Mouse (Mus musculus) testis, adult 2 months (tissue): ENCODE data around the gene Lyzl6.

Source experiments
- CTCF ChIP-seq: fragments of 200-500 bp; IDR thresholded peaks from 2 replicates; pipeline ENCODE4 v1.5.1; 2012; ENCODE audit warnings: low read depth, mild to moderate bottlenecking, inconsistent platforms, low read length, moderate library complexity; ENCODE audit not compliant: control insufficient read depth, insufficient read depth, insufficient replicate concordance
- POLR2A ChIP-seq: fragments of 200-500 bp; IDR thresholded peaks from 2 replicates; pipeline ENCODE4 v1.6.1; 2012; ENCODE audit warnings: low read depth, mild to moderate bottlenecking, inconsistent platforms, low read length, moderate library complexity; ENCODE audit not compliant: control insufficient read depth

DNA sequence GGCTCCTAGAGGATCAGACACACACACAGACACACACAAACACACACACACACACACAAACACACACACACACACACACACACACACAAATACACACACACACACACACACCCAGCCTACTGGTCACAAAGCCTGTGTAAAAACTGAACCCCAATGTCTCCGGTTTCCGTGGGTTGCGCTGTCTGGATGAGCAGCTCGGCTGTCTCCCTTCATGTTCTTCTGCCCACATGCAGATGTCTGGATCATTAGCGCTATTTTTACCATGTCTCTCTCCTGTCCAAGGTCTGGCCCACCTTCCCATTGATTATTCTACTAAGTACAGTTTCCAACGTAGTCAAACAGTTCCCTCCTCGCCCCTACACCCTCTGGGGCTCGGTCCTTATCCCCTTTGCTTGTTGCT, 24.4 kb upstream of the Lyzl6 start:
- TF ChIP-seq POLR2A = no peak
- TF ChIP-seq CTCF = no peak
